Mouse (Mus musculus) embryonic fibroblast, embryonic 13.5 days (primary cell): ENCODE data around the gene Umad1. TPM values are rescaled to one million over a fixed set of nuclear protein-coding genes. Genes with fewer than 3 reads are reported as not detected.

ENCODE experiments used
- H3K27ac ChIP-seq: 2 replicates; pipeline ENCODE4 v1.5.1; 2012; ENCODE audit warnings: low read length, control low read depth, inconsistent platforms; ENCODE audit not compliant: insufficient read depth
- H3K4me1 ChIP-seq: 2 replicates; pipeline ENCODE4 v1.6.1; 2011; ENCODE audit warnings: low read length; ENCODE audit not compliant: control insufficient read depth, insufficient read depth
- H3K4me3 ChIP-seq: 2 replicates; pipeline ENCODE4 v1.5.1; 2011; ENCODE audit warnings: mild to moderate bottlenecking, control low read depth, low read length; ENCODE audit not compliant: insufficient read depth
- CTCF ChIP-seq: IDR thresholded peaks from 2 replicates; pipeline ENCODE4 v1.5.1; 2011; ENCODE audit warnings: mild to moderate bottlenecking, control low read depth, low read length, moderate library complexity, borderline replicate concordance; ENCODE audit not compliant: insufficient read depth
- POLR2A ChIP-seq: IDR thresholded peaks from 2 replicates; pipeline ENCODE4 v1.6.1; 2011; ENCODE audit warnings: low read depth, mild to moderate bottlenecking, control low read depth, low read length, moderate library complexity
- polyA plus RNA-seq: library from polyadenylated mRNA; stranded (reverse); fragments of >200 nt; gene quantifications from 2 replicates; pipeline ENCODE4 v1.2.4, GENCODE M21; 2011; ENCODE audit warnings: low read depth; ENCODE audit not compliant: missing spikeins, insufficient read length

The Umad1 gene
- polyA plus RNA-seq, 1 experiment = 10.0 TPM

DNA sequence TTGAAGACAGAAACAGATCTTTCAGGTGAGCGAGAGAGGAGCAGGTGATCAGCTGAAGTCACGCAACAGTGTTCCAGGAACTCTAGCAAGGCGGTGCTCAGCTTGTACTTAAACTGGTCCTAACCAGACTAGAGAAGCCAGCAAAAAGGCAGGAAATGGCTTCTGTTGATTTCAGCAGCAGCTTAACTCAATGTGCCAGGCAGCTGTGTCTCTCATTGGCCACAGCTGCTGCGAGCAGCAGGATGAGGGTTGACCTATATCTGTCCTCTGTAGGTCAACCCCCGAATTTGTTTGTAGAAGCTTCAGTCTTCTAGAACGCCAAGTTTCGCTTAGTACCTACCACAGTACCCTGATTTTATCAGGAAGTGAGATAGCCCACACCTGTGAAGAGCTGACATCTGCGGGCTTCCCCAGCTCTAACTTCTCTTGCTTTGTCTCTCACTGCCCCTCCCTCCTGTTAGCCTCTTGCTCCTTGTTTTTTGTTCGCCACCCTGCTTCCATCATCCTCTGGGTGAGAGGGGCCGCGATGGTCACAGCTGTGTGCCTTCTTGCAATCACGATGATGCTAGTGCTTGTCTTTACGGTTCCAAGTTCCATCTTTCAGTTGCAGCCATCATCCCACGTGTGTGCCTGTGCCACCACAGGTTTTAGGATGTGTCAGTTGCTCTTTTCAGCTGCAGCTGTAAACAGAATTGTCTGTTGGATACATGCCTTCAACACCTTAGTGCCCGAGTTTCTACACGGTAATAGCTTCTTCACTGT, 226.5 kb downstream of the Umad1 start:
- Histone ChIP-seq H3K27ac (no peak overlapping the region), H3K4me3 (no peak overlapping the region), H3K4me1 (no peaks in the 10 kb centered on the region)
- TF ChIP-seq CTCF (no peak), POLR2A (no peak)

DNA sequence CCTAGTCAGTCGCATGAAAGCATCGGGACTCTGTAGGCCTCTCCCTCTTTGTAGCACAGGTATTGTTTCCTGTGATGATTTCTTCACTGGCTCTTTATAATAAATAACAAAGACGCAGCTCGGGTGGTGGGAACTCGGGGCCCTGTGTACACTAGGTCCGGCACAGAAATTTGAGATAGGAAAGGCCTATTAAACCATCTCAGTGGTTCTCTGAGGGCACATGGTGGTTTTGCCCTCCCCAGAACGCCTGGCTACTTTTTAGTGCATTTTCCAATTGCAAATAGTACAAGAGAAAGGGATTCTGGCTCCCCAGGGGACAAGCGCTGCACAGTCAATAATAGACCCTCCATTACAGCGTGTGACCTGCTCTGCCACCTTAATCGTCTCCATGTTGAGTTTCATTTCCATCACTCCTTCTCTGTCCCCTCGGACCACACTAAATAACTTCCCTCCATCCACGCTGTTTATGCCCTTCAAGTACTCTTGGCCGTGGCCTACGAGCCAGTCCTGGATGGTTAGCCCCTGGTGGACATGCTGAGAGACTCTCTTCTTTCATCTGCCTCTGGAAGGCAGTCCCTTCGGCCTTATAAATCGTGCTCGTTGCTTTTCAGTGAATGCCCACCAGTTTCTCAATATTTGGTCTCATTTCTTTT, 227.4 kb downstream of the Umad1 start:
- no peaks in the 10 kb centered on the region for H3K4me1 ChIP-seq
- no peak overlapping the region for H3K4me3 ChIP-seq
- no peak for TF ChIP-seq CTCF
- no peak for TF ChIP-seq POLR2A
- no peak overlapping the region for H3K27ac ChIP-seq

DNA sequence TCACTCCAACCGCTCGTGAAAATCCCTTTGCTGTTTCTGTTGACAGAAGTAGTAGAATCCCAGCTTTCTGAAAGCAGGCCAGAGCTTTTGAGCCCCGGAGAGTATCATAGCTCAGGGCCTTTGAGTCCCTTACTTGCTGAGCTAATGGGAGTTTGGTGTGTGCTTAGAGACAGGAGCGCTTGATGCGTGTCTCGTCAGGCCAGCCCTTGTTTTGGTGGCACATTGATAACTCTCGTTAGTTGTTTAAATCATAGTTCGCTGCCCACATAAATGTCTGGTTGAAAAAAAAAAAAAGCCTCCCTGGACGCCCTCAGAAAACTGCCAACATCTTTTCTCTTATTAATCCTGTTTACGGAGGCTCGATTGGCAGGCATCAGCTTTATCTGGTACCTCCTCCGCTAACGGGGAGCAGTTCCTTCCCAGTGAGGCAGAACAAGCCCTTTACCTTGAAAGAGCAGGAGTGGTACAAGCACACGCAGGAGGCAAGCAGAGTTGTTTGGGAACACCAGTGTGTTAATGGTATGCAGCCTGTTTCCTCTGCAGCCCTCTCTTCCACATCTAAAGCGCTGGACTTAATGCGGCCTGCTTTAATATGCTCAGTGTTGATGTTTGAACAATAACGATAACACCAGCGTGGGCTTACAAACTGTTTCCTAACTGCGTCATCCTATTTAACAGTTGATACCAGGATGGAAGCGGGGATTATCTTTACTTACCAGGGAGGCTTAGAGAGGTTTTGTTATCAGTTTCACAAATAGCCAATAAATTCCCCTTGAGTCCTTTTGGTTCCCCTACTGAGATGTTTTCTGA, 228.2 kb downstream of the Umad1 start:
- Histone ChIP-seq H3K4me3 (no peak overlapping the region), H3K27ac (no peak overlapping the region), H3K4me1 (no peaks in the 10 kb centered on the region)
- TF ChIP-seq POLR2A = no peak
- no peak for TF ChIP-seq CTCF

GRCm38 (mm10) chr6:8488249-8488648, 229.2 kb downstream of the Umad1 start:
- H3K4me3 ChIP-seq = no peak overlapping the region
- no peaks in the 10 kb centered on the region for H3K4me1 ChIP-seq
- TF ChIP-seq CTCF = no peak
- no peak for TF ChIP-seq POLR2A

DNA sequence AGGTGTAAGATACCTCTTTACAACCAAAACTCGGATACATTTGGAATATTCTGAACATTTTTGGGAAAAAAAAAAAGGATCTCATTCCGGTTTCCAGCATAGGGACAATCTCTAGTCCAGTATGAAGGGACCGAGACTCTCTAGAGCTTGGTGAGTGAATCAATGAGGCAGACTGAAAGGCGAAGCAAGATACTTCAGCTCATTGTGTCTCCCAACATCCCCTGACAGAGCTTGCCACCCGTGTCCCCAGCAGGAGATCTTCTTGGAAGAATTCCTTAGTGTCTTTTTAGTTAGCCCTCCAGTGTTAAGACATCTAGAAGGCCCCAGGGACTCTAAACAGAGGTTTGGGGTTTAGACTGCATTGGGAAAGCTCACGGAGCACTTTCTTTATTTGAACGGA, 230.2 kb downstream of the Umad1 start:
- Histone ChIP-seq H3K27ac (no peak overlapping the region), H3K4me1 (no peaks in the 10 kb centered on the region), H3K4me3 (no peak overlapping the region)
- TF ChIP-seq CTCF (no peak), POLR2A (no peak)

More at GRCm38 (mm10) chr6:8488249-8488648, 229.2 kb downstream of the Umad1 start:
- no peak overlapping the region for H3K27ac ChIP-seq

GRCm38 (mm10) chr6:8489938-8490585, 231.0 kb downstream of the Umad1 start:
- Histone ChIP-seq H3K4me1 (no peaks in the 10 kb centered on the region), H3K4me3 (no peak overlapping the region), H3K27ac (no peak overlapping the region)
- no peak for TF ChIP-seq CTCF
- TF ChIP-seq POLR2A = no peak

DNA sequence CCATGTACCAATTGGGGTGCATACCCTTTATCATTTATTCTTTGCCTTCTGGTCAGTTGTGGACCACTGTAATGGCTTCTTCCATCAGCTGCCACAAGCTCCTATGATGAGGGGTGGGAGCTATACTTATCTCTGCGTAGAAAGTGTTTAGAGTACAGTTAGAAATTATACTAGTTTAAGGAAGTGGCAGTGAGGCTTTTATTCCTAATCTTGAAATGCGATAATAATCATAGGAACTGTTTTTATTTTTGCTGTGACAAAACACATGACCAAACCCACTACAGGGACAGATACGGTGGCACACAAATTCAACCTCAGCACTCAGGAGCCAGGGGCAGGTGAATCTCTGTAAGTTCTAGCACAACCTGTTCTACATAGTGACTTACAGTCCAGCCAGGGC, 233.2 kb downstream of the Umad1 start:
- TF ChIP-seq CTCF (no peak), POLR2A (no peak)
- Histone ChIP-seq H3K27ac (no peak overlapping the region), H3K4me3 (no peak overlapping the region), H3K4me1 (no peaks in the 10 kb centered on the region)

DNA sequence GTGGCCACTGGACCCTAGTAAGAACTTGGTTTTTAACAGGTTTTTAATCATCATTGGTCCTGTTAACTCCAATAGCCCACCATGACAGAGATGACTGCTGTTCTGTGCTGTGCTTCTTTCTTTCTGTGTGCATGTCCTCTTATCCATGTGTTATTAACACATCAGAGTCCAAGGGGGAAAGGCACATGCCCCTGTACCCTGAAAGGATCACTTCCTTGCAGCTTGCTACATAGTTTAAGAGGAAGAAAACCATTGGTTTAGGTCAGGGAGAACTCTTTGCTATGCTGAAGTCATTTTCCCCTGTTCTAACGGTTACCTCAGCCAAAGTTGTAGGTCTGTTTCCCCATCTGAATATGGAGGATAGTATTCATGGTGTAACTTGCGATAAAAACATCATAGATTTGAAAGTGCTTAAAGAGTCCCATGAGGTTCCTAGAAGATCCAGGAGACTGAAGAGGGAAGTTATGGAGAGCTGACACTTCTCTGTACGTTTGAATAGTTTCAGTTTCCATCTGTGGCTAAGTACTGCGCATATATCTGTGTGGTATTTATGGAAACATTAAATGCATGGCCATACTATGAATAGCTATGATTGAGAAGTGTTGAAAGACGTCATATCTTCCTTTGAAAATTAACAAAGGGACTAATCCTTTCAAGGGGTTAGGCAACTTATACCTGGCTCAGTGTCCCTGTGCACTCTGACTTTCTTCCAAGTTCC, 236.2 kb downstream of the Umad1 start:
- H3K27ac ChIP-seq = no peak overlapping the region
- H3K4me1 ChIP-seq = no peaks in the 10 kb centered on the region; the same call in 1 of the 2 replicates
- no peak overlapping the region for H3K4me3 ChIP-seq
- no peak for TF ChIP-seq CTCF
- TF ChIP-seq POLR2A = no peak

DNA sequence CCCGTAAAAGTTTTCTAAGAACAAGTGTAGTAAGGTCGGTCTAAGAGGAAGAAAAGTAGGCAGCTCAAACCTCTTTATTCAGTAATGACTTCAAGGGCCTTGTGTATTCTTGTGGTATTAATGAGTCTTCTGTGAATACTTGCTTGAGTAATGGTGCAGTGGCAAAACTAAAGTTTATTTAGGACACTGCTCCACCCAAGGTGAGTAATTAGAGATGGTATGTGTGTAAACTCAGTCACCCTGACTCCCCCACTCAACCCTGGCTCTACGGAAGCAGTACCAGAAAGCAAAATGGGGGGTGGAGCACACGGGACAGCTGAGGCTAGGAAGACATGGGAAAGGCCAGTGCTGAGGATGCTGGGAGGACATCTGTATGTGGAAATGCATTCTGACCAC, 236.7 kb downstream of the Umad1 start:
- TF ChIP-seq CTCF = no peak
- TF ChIP-seq POLR2A = no peak
- Histone ChIP-seq H3K27ac (no peak overlapping the region), H3K4me3 (no peak overlapping the region), H3K4me1 (no peaks in the 10 kb centered on the region; the same call in 1 of the 2 replicates)
